Mouse (Mus musculus): Measurements from ENCODE around the gene Fam196b. TPM values are rescaled to one million over a fixed set of nuclear protein-coding genes. Genes with fewer than 3 reads are reported as not detected.

Gene Fam196b
- total and polyA plus RNA-seq, 3 experiments, result 0.13 to 0.38 TPM; not detected in 1

GRCm38 (mm10) chr11:34343742-34344307 is 29.2 kb downstream of the Fam196b start (continued):
- TF ChIP-seq RCOR1 (conservative IDR thresholded peaks at IDR 0.05; ENCODE audit: low read depth, low read length) (peak; percentile 74; the same call in 1 of the 2 replicates), JUND (conservative IDR thresholded peaks at IDR 0.05; ENCODE audit: low read depth, low read length) (peak; percentile 79), ZKSCAN1 (IDR thresholded peaks at IDR 0.05; ENCODE audit: borderline replicate concordance, low read depth, low read length) (no peak), MAZ (IDR thresholded peaks at IDR 0.05; ENCODE audit: low read depth, low read length) (0 out of 2 replicates have a peak, but pooled peaks have one; percentile 44), NELFE (IDR thresholded peaks at IDR 0.05; ENCODE audit: low read depth, low read length) (no peak), MXI1 (IDR thresholded peaks at IDR 0.05; ENCODE audit: low read depth, low read length) (peak; percentile 61; the same call in 1 of the 2 replicates), USF1 (IDR thresholded peaks at IDR 0.05; ENCODE audit: low read depth, low read length) (no peak), NRF1 (IDR thresholded peaks at IDR 0.05; ENCODE audit: low read depth, low read length) (0 out of 2 replicates have a peak, but pooled peaks have one; percentile 27), RAD21 (IDR thresholded peaks at IDR 0.05; ENCODE audit: low read depth, low read length) (no peak), MAFK (IDR thresholded peaks at IDR 0.05; ENCODE audit: insufficient replicate concordance, low read length) (0 out of 2 replicates have a peak, but pooled peaks have one; percentile 49), ZMIZ1 (IDR thresholded peaks at IDR 0.05; ENCODE audit: low read depth, low read length) (0 out of 2 replicates have a peak, but pooled peaks have one; percentile 39), SMC3 (IDR thresholded peaks at IDR 0.05; ENCODE audit: low read depth, low read length) (no peak), EP300 (IDR thresholded peaks at IDR 0.05; ENCODE audit: low read length) (peak; percentile 90), ZNF384 (IDR thresholded peaks at IDR 0.05; ENCODE audit: low read depth, low read length) (0 out of 2 replicates have a peak, but pooled peaks have one; percentile 28), CHD1 (IDR thresholded peaks at IDR 0.05; ENCODE audit: low read depth, low read length) (no peak), MYC (IDR thresholded peaks at IDR 0.05; ENCODE audit: low read depth, low read length) (peak; percentile 53; the same call in 1 of the 2 replicates)

- in situ Hi-C loops (cut with MboI; ENCODE audit: low pct_ligation_motif_present, low pct_unique_long_range_greater_than_20kb, low sequenced_read_pairs), result no loop called here
- H3K9me3 ChIP-seq (replicated peaks; ENCODE audit: low read length), result no peaks in the 10 kb centered on the region
- peak; percentile 68 for DNase-seq (ENCODE audit: extremely low read depth)
- H3K4me2 ChIP-seq (ENCODE audit: insufficient read depth, low read depth, poor library complexity, severe bottlenecking), result peak overlapping the region; percentile 12
- peaks cover 27 to 82% of the 10 kb centered on the region in 2 experiments for H3K4me1 ChIP-seq (ENCODE audit: control insufficient read depth in 1 of 2, insufficient read depth in 2 of 2)
- dilution Hi-C loops (cut with MboI; ENCODE audit: extremely low pct_ligation_motif_present, extremely low pct_unique_long_range_greater_than_20kb, low sequenced_read_pairs), result no loop called here
- no peak for TF ChIP-seq POLR2AphosphoS2 (IDR thresholded peaks at IDR 0.05; ENCODE audit: low read depth, low read length)
- TF ChIP-seq GABPA (IDR thresholded peaks at IDR 0.05; ENCODE audit: insufficient replicate concordance, low read depth, low read length), result no peak
- TF ChIP-seq E2F4 (IDR thresholded peaks at IDR 0.05; ENCODE audit: insufficient replicate concordance, low read depth, low read length), result no peak
- no peak for TF ChIP-seq ZMIZ1 (IDR thresholded peaks at IDR 0.05; ENCODE audit: low read depth, low read length)
- no peak for TF ChIP-seq JUN (IDR thresholded peaks at IDR 0.05; ENCODE audit: insufficient read depth, low read depth, low read length)
- TF ChIP-seq CHD2 (IDR thresholded peaks at IDR 0.05; ENCODE audit: low read length), result no peak
- no peak for TF ChIP-seq UBTF (IDR thresholded peaks at IDR 0.05; ENCODE audit: low read depth, low read length)
- no peak for TF ChIP-seq MYC (IDR thresholded peaks at IDR 0.05; ENCODE audit: low read depth, low read length)
- no peak for TF ChIP-seq ZC3H11A (IDR thresholded peaks at IDR 0.05; ENCODE audit: low read depth, low read length)
- TF ChIP-seq POLR2A (IDR thresholded peaks at IDR 0.05; ENCODE audit: low read depth, low read length), result no peak
- no peak for TF ChIP-seq USF2 (conservative IDR thresholded peaks at IDR 0.05; ENCODE audit: low read depth, low read length)
- TF ChIP-seq NELFE (IDR thresholded peaks at IDR 0.05; ENCODE audit: low read depth, low read length), result no peak
- peaks cover 16 to 66% of the 10 kb centered on the region in 2 experiments for H3K36me3 ChIP-seq (replicated peaks in 1 of 2; ENCODE audit: control insufficient read depth in 1 of 2, insufficient read depth in 1 of 2, low read length in 1 of 2)
- H3K4me3 ChIP-seq (replicated peaks in 1 of 3; ENCODE audit: low read depth in 2 of 3, low read length in 2 of 3, poor library complexity in 1 of 3), result peak overlapping the region in 1 of 3 experiments; percentile 5
- no peak overlapping the region for H3K9ac ChIP-seq (ENCODE audit: insufficient read depth, low read depth)
- H3K27me3 ChIP-seq (replicated peaks), result no peaks in the 10 kb centered on the region
- no peaks in the 10 kb centered on the region for H3K79me2 ChIP-seq (replicated peaks; ENCODE audit: control insufficient read depth, extremely low read depth, insufficient read depth, poor library complexity, severe bottlenecking)
- no peak overlapping the region for H3K27ac ChIP-seq (ENCODE audit: insufficient read depth, low read depth)
Observed at GRCm38 (mm10) chr11:34344310-34344709, 29.7 kb downstream of the Fam196b start.
